Mouse (Mus musculus) heart, embryonic 14.5 days (tissue): ENCODE results near the gene Atg9b. TPM values are rescaled to one million over a fixed set of nuclear protein-coding genes. Genes with fewer than 3 reads are reported as not detected.

Source experiments
- ATAC-seq: fragments of 200-750 bp; cut with Nextera tagmentation; 2 replicates; pipeline ENCODE4 v1.8.0; 2017; ENCODE audit warnings: low read depth, moderate TSS enrichment; ENCODE audit not compliant: insufficient number of reproducible peaks, insufficient read depth, low FRiP score
- H3K27ac ChIP-seq, 2 experiments: fragments of 200-500 bp in 1 of 2; fragments of 300-500 bp in 1 of 2; sonication (generic) in 1 of 2; replicated peaks in 1 of 2; 2 replicates each; pipeline ENCODE4 v1.5.1; 2012 to 2014; ENCODE audit warnings: low read depth in 2 of 2, low read length in 2 of 2, control low read depth in 1 of 2, mild to moderate bottlenecking in 1 of 2, mixed read lengths in 1 of 2; ENCODE audit not compliant: control insufficient read depth in 1 of 2, insufficient read depth in 1 of 2
- H3K27me3 ChIP-seq: fragments of 300-500 bp; sonication (generic); 2 replicates; pipeline ENCODE4 v1.6.1; 2014; ENCODE audit warnings: mild to moderate bottlenecking, low read length, control low read depth; ENCODE audit not compliant: control insufficient read depth, insufficient read depth
- H3K36me3 ChIP-seq: fragments of 300-500 bp; sonication (generic); 2 replicates; pipeline ENCODE4 v1.6.1; 2014; ENCODE audit warnings: mild to moderate bottlenecking, control low read depth, low read length, mixed read lengths; ENCODE audit not compliant: control insufficient read depth, insufficient read depth
- H3K4me1 ChIP-seq, 2 experiments: fragments of 200-500 bp in 1 of 2; fragments of 300-500 bp in 1 of 2; sonication (generic) in 1 of 2; 2 replicates each; pipeline ENCODE4 v1.6.1; 2012 to 2014; ENCODE audit warnings: low read length in 2 of 2, control low read depth in 1 of 2, mixed read lengths in 1 of 2; ENCODE audit not compliant: control insufficient read depth in 2 of 2, insufficient read depth in 2 of 2
- H3K4me2 ChIP-seq: fragments of 300-500 bp; sonication (generic); 2 replicates; pipeline ENCODE4 v1.6.1; 2014; ENCODE audit warnings: mild to moderate bottlenecking, low read length
- H3K4me3 ChIP-seq, 2 experiments: fragments of 200-500 bp in 1 of 2; fragments of 300-500 bp in 1 of 2; sonication (generic) in 1 of 2; 2 replicates each; pipeline ENCODE4 v1.5.1; 2012 to 2014; ENCODE audit warnings: low read length in 2 of 2, mild to moderate bottlenecking in 2 of 2, control low read depth in 1 of 2, low read depth in 1 of 2, moderate library complexity in 1 of 2; ENCODE audit not compliant: control insufficient read depth in 1 of 2, insufficient read depth in 1 of 2
- H3K9ac ChIP-seq: fragments of 300-500 bp; sonication (generic); 2 replicates; pipeline ENCODE4 v1.6.1; 2014; ENCODE audit warnings: mild to moderate bottlenecking, low read length
- H3K9me3 ChIP-seq: fragments of 300-500 bp; sonication (generic); 2 replicates; pipeline ENCODE4 v1.6.1; 2016; ENCODE audit warnings: low read length, control low read depth; ENCODE audit not compliant: control insufficient read depth
- WGBS: fragments of 180-500 bp; shearing (Covaris S2); extraction: QIAGEN DNeasy Blood & Tissue Kit; methylation state at CpG from one replicate; pipeline ENCODE4 v1.1.7; 2014; 5-methylcytosine and 5-hydroxymethylcytosine counted together
- polyA plus RNA-seq: library from polyadenylated mRNA; unstranded; fragments of >200 nt; fragmentation: Nextera tagmentation; extraction: Ambion mirVana; gene quantifications from 2 replicates; pipeline ENCODE4 v1.2.1, GENCODE M21; 2014

Atg9b gene
- polyA plus RNA-seq, 1 experiment from 2014 or later: 1.5 TPM

DNA sequence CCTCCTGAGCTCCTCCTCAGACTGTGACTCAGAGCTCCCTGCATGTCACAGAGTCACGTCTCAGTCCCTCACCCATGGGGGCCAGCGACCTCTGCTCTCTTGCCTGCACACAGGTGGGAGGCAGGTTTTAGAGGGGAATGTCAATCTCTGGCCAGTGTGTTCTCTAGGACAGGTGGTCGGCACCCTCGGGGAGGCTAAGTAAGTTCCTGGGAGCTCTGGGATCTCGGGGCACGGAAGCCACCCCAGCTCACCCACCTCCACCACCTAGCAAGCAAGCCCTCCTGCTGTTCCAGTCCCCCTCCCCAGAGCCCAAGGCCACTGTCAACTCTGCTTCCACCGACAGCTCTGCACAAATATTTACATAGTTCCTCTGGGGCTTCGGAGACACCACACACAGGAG, 49.0 kb downstream of the Atg9b start:
- Histone ChIP-seq H3K4me2 (peak overlapping the region; percentile 25; the same call in 1 of the 2 replicates), H3K36me3 (peaks cover 83% of the 10 kb centered on the region), H3K4me1 (peaks cover 50 to 89% of the 10 kb centered on the region in 2 experiments), H3K4me3 (no peak overlapping the region), H3K27ac (peak overlapping the region; percentile 74 to 85; a peak in 3 of 4 replicates), H3K9me3 (no peaks in the 10 kb centered on the region), H3K9ac (peak overlapping the region; percentile 31), H3K27me3 (no peaks in the 10 kb centered on the region)
- no peak for ATAC-seq
- 43% methylated on average over 8 of the region's 8 CpGs for WGBS

DNA sequence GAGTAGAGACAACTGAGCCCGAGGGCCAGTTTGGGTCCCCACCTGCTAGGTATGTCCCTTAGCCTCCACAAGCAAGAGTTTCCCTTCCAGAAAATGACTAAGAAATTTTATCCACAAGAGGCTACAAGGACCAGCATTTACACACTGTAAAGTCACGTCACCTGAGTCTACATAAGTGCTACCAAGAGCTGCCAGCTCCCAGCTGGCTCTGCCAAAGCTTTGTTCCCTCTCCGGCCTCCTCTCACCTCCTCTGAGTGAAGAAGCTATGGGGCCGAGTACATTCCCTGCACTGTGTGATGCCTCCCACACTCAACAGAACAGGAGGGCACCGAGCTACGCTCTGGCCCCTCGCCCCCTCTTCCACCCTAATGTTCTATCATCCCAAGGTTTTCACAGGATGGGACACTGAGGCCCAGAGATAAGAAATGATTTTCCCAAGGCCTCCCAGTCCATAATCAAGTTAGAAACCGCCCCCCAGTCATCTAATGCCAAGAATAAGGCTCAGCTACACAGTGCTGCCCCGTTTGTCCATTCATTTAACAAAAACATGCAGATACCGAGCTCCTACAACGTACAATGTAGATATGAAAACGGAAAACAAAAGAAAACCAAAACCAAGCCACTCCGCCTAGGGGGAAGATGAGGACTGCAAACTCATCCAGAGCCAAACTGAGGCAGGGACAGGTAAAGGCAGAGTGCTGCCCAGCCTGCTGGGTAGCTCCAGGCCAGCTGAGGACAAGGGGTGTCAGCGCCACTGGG, 49.6 kb downstream of the Atg9b start:
- peak overlapping the region; percentile 31 for H3K9ac ChIP-seq
- H3K4me2 ChIP-seq: peak overlapping the region; percentile 32
- peaks cover 79% of the 10 kb centered on the region for H3K36me3 ChIP-seq
- H3K4me1 ChIP-seq: peaks cover 54 to 89% of the 10 kb centered on the region in 2 experiments
- no peaks in the 10 kb centered on the region for H3K27me3 ChIP-seq
- 40% methylated on average over 14 of the region's 14 CpGs for WGBS
- no peaks in the 10 kb centered on the region for H3K9me3 ChIP-seq
- H3K27ac ChIP-seq: peak overlapping the region; percentile 74 to 85
- H3K4me3 ChIP-seq: no peak overlapping the region
- no peak for ATAC-seq

- H3K27ac ChIP-seq: peak overlapping the region; percentile 85 to 89
- peaks cover 61% of the 10 kb centered on the region for H3K36me3 ChIP-seq
- H3K9ac ChIP-seq: peak overlapping the region; percentile 42; the same call in 1 of the 2 replicates
- WGBS: 10% methylated on average over 2 of the region's 2 CpGs
- no peak overlapping the region for H3K4me3 ChIP-seq
- no peaks in the 10 kb centered on the region for H3K9me3 ChIP-seq
- no peaks in the 10 kb centered on the region for H3K27me3 ChIP-seq
- ATAC-seq: no peak
- peaks cover 53 to 88% of the 10 kb centered on the region in 2 experiments for H3K4me1 ChIP-seq
- H3K4me2 ChIP-seq: peak overlapping the region; percentile 45
Measured at GRCm38 (mm10) chr5:24337821-24338220, 54.1 kb downstream of the Atg9b start.

DNA sequence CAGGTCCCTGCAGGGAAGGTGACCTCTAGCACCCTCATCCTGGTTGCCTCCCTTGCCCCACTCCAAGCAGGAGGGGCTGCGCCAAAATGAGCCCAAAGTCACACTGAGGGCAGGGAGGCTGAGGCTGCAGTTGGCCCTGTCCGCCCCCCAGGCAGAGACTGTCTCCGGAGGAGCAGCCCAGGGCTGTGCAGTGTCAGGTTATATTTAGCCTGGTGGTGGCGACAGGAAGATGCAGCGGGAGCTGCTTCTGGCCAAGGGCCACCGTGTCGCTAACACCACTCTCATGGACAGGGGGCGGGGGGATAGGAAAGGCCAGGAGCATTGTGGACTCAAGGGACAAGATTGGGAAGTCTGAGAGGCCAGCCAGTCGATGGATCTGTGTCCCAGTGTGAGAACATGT, 54.6 kb downstream of the Atg9b start:
- Histone ChIP-seq H3K27me3 (no peaks in the 10 kb centered on the region), H3K4me3 (no peak overlapping the region), H3K27ac (peak overlapping the region; percentile 85 to 89), H3K4me2 (peak overlapping the region; percentile 45), H3K36me3 (peaks cover 65% of the 10 kb centered on the region), H3K4me1 (peaks cover 49 to 84% of the 10 kb centered on the region in 2 experiments), H3K9me3 (no peaks in the 10 kb centered on the region), H3K9ac (peak overlapping the region; percentile 54; the same call in 1 of the 2 replicates)
- peak; percentile 83 for ATAC-seq
- WGBS: 0% methylated on average over 9 of the region's 9 CpGs

DNA sequence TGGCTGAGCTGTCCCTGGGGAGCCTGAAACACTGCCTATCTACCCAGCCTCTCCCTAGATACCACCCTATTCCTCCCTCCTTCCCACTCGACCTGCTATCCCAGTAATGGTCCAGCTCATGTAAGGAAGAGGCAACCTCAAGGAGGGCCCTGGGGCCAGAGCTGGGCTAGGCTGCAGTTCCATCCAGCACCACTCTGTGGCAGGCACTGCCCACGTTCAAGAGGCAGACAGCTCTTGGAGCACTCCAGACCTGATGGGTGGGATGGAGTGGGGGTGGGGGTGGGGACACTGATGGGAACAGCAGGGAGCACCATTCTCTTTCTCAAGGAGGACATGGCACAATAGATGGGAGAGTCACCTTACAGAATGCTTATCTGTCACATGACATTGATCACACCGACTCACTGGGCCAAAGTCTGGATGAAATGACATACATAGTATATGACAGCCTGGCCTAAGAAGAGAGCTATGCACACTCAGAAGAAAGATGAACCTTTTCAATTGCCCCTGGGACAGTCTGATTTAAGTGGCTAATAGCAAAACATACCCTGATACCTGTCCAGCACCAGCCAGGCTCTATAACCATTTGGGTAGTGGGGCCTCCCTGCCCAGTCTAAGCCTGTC, 55.9 kb downstream of the Atg9b start:
- H3K27ac ChIP-seq: peak overlapping the region; percentile 85 to 89
- H3K9me3 ChIP-seq: no peaks in the 10 kb centered on the region
- H3K27me3 ChIP-seq: no peaks in the 10 kb centered on the region
- WGBS: 9% methylated on average over 3 of the region's 3 CpGs
- peak; percentile 47; the same call in 1 of the 2 replicates for ATAC-seq
- H3K4me1 ChIP-seq: peaks cover 43 to 74% of the 10 kb centered on the region in 2 experiments
- no peak overlapping the region for H3K4me3 ChIP-seq
- peak overlapping the region; percentile 8; the same call in 1 of the 2 replicates for H3K4me2 ChIP-seq
- H3K9ac ChIP-seq: peak overlapping the region; percentile 60
- peaks cover 74% of the 10 kb centered on the region for H3K36me3 ChIP-seq

- Histone ChIP-seq H3K27me3 (no peaks in the 10 kb centered on the region), H3K9me3 (no peaks in the 10 kb centered on the region), H3K9ac (peak overlapping the region; percentile 60), H3K4me1 (peaks cover 54 to 74% of the 10 kb centered on the region in 2 experiments), H3K27ac (peak overlapping the region; percentile 23 to 52; a peak in 1 of 4 replicates), H3K4me3 (no peak overlapping the region), H3K4me2 (no peak overlapping the region), H3K36me3 (peaks cover 74% of the 10 kb centered on the region)
- WGBS: 17% methylated on average over 3 of the region's 3 CpGs
- no peak for ATAC-seq
Measured at GRCm38 (mm10) chr5:24334749-24335148, 57.2 kb downstream of the Atg9b start.
